Mouse (Mus musculus) kidney, postnatal 0 days (tissue): ENCODE results near the gene Uvrag. TPM values are rescaled to one million over a fixed set of nuclear protein-coding genes. Genes with fewer than 3 reads are reported as not detected.

Experiments used
- ATAC-seq: fragments of 200-750 bp; cut with Nextera tagmentation; replicated peaks from 2 replicates; pipeline ENCODE4 v1.8.0; 2017; ENCODE audit warnings: low read depth, moderate number of reproducible peaks, moderate TSS enrichment, moderate library complexity; ENCODE audit not compliant: low FRiP score
- DNase-seq: peaks from one replicate; pipeline ENCODE4 v3.0.0-alpha.2; 2016; ENCODE audit warnings: low spot score
- H3K27ac ChIP-seq: fragments of 300-500 bp; sonication (generic); 2 replicates; pipeline ENCODE4 v1.5.1; 2014; ENCODE audit warnings: mild to moderate bottlenecking
- H3K27me3 ChIP-seq: fragments of 300-500 bp; sonication (generic); 2 replicates; pipeline ENCODE4 v1.6.1; 2014; ENCODE audit warnings: low read length, mixed read lengths; ENCODE audit not compliant: insufficient read depth
- H3K36me3 ChIP-seq: fragments of 300-500 bp; sonication (generic); 2 replicates; pipeline ENCODE4 v1.6.1; 2014; ENCODE audit warnings: low read length, mixed read lengths; ENCODE audit not compliant: insufficient read depth
- H3K4me1 ChIP-seq: fragments of 300-500 bp; sonication (generic); replicated peaks from 2 replicates; pipeline ENCODE4 v1.6.1; 2014; ENCODE audit warnings: antibody characterized with exemption, low read length, mixed read lengths; ENCODE audit not compliant: insufficient read depth
- H3K4me2 ChIP-seq: fragments of 300-500 bp; sonication (generic); 2 replicates; pipeline ENCODE4 v1.6.1; 2014; ENCODE audit warnings: mild to moderate bottlenecking, low read length, moderate library complexity, mixed read lengths
- H3K4me3 ChIP-seq: fragments of 300-500 bp; sonication (generic); replicated peaks from 2 replicates; pipeline ENCODE4 v1.5.1; 2014; ENCODE audit warnings: low read depth, low read length
- H3K9ac ChIP-seq: fragments of 300-500 bp; sonication (generic); 2 replicates; pipeline ENCODE4 v1.6.1; 2014; ENCODE audit warnings: low read depth, low read length
- H3K9me3 ChIP-seq: fragments of 300-500 bp; sonication (generic); replicated peaks from 2 replicates; pipeline ENCODE4 v1.6.1; 2016; ENCODE audit warnings: low read length, inconsistent platforms, mixed read lengths
- CTCF ChIP-seq: IDR thresholded peaks from 2 replicates; pipeline ENCODE4 v1.5.1; 2016; ENCODE audit warnings: antibody characterized with exemption, low read depth, mild to moderate bottlenecking, moderate library complexity
- WGBS: fragments of 180-500 bp; shearing (Covaris S2); extraction: QIAGEN DNeasy Blood & Tissue Kit; methylation state at CpG from one replicate; pipeline ENCODE4 v1.1.7; 2014; 5-methylcytosine and 5-hydroxymethylcytosine counted together
- polyA plus RNA-seq: library from polyadenylated mRNA; unstranded; fragments of >200 nt; fragmentation: Nextera tagmentation; extraction: Ambion mirVana; gene quantifications from 2 replicates; pipeline ENCODE4 v1.2.1, GENCODE M21; 2015

Gene Uvrag
- polyA plus RNA-seq, 1 experiment from 2014 or later = 19.0 TPM

- H3K27ac ChIP-seq = no peak overlapping the region
- DNase-seq (peak; percentile 57), ATAC-seq (no peak)
- H3K4me3 ChIP-seq = no peak overlapping the region
- H3K9ac ChIP-seq = no peak overlapping the region
- H3K4me2 ChIP-seq = no peak overlapping the region
- no peaks in the 10 kb centered on the region for H3K27me3 ChIP-seq
- no peak for TF ChIP-seq CTCF
- H3K36me3 ChIP-seq = no peaks in the 10 kb centered on the region
- 31% methylated on average over 6 of the region's 6 CpGs for WGBS
- H3K9me3 ChIP-seq = no peaks in the 10 kb centered on the region
- H3K4me1 ChIP-seq = 0 out of 2 replicates have a peak, but pooled peaks cover 9% of the 10 kb centered on the region
Observed at GRCm38 (mm10) chr7:99045525-99045924, 95.4 kb downstream of the Uvrag start.

DNA sequence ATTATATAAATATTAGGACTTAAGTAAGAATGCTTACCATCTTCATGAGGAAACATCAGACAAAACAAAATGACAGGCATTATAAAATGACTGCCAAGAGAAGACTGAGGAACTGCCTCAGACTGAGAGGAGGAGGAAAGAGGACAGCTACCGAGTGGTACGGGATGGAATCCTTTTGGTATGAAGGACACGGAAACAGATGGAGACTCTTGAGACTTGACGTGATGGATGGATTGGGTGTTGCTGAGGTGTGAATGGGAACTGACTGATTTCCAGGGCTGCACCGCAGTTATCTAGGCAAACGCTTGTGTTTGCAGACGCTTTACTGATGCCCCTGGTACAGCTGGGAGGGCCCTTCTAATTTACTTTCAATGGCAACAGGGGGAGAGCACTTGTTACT, 97.0 kb downstream of the Uvrag start:
- Histone ChIP-seq H3K9me3 (no peaks in the 10 kb centered on the region), H3K27me3 (no peaks in the 10 kb centered on the region), H3K36me3 (no peaks in the 10 kb centered on the region), H3K9ac (no peak overlapping the region), H3K4me2 (no peak overlapping the region), H3K27ac (no peak overlapping the region), H3K4me1 (0 out of 2 replicates have a peak, but pooled peaks cover 9% of the 10 kb centered on the region), H3K4me3 (no peak overlapping the region)
- ATAC-seq (no peak), DNase-seq (no peak)
- 57% methylated on average over 7 of the region's 7 CpGs for WGBS
- TF ChIP-seq CTCF = no peak

- no peak overlapping the region for H3K27ac ChIP-seq
- 98% methylated on average over 3 of the region's 3 CpGs for whole genome bisulfite sequencing
- H3K4me1 ChIP-seq = 0 out of 2 replicates have a peak, but pooled peaks cover 9% of the 10 kb centered on the region
- H3K4me2 ChIP-seq = no peak overlapping the region
- TF ChIP-seq CTCF = no peak
- no peaks in the 10 kb centered on the region for H3K36me3 ChIP-seq
- H3K9ac ChIP-seq = no peak overlapping the region
- H3K27me3 ChIP-seq = no peaks in the 10 kb centered on the region
- no peak overlapping the region for H3K4me3 ChIP-seq
- DNase-seq (no peak), ATAC-seq (no peak)
- H3K9me3 ChIP-seq = no peaks in the 10 kb centered on the region
Observed at GRCm38 (mm10) chr7:99043322-99043721, 97.6 kb downstream of the Uvrag start.

GRCm38 (mm10) chr7:99041818-99042217, 99.1 kb downstream of the Uvrag start:
- Histone ChIP-seq H3K9me3 (no peaks in the 10 kb centered on the region), H3K9ac (no peak overlapping the region), H3K27ac (no peak overlapping the region), H3K4me3 (no peak overlapping the region), H3K4me2 (no peak overlapping the region), H3K27me3 (no peaks in the 10 kb centered on the region), H3K4me1 (0 out of 2 replicates have a peak, but pooled peaks cover 9% of the 10 kb centered on the region), H3K36me3 (no peaks in the 10 kb centered on the region)
- ATAC-seq (no peak), DNase-seq (no peak)
- WGBS = 76% methylated on average over 9 of the region's 9 CpGs
- no peak for TF ChIP-seq CTCF

- Histone ChIP-seq H3K27me3 (no peaks in the 10 kb centered on the region), H3K9ac (no peak overlapping the region), H3K36me3 (no peaks in the 10 kb centered on the region), H3K4me1 (no peaks in the 10 kb centered on the region), H3K4me2 (no peak overlapping the region), H3K4me3 (no peak overlapping the region), H3K9me3 (no peaks in the 10 kb centered on the region), H3K27ac (no peak overlapping the region)
- no peak for ATAC-seq
- WGBS = 88% methylated on average over 8 of the region's 8 CpGs
- no peak for DNase-seq
- no peak for TF ChIP-seq CTCF
Observed at GRCm38 (mm10) chr7:99039912-99040311, 101.0 kb downstream of the Uvrag start.

DNA sequence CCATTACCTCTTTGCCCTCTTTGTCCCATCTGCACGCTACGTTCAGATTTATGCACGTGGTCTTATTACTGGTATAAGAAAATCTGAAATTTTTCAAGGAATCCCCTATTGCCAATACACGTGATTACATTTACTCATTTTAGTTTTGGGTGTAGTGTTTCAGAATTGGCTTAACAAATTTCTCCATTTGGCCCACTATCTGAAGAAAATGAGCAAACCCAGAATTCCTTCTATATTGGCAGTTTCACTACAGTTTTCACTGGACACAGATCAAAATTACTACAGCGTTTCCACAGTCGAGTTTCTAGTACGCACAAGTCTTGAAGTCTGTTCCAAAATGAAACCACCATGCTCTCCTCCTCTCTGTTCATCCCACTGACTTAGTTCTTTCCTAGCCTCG, 104.7 kb downstream of the Uvrag start:
- DNase-seq = no peak
- H3K9ac ChIP-seq = no peak overlapping the region
- no peak for ATAC-seq
- TF ChIP-seq CTCF = no peak
- H3K27ac ChIP-seq = no peak overlapping the region
- 84% methylated on average over 8 of the region's 8 CpGs for WGBS
- no peaks in the 10 kb centered on the region for H3K9me3 ChIP-seq
- H3K27me3 ChIP-seq = no peaks in the 10 kb centered on the region
- no peak overlapping the region for H3K4me2 ChIP-seq
- no peaks in the 10 kb centered on the region for H3K4me1 ChIP-seq
- no peaks in the 10 kb centered on the region for H3K36me3 ChIP-seq
- no peak overlapping the region for H3K4me3 ChIP-seq

DNA sequence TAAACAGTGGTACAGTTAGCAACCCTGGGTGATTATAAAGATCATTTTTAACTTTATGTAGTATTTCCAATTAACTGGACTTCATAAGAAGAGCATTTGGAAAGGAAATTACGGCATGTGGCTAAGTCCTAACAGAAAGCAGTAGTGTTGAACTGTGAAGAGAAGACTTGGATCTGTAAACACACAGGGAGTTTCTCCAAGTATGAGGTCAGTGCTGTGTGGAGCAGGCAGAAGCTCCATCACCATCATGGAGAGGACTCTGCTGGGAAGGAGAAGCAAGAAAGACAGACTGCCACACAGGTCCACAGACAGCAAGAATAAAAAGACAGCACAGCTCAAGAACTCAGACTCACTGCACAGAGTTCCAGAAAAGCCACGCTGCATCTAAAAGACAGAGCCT, 106.0 kb downstream of the Uvrag start:
- Histone ChIP-seq H3K4me1 (no peaks in the 10 kb centered on the region), H3K4me2 (no peak overlapping the region), H3K27ac (no peak overlapping the region), H3K9me3 (no peaks in the 10 kb centered on the region), H3K27me3 (no peaks in the 10 kb centered on the region), H3K9ac (no peak overlapping the region), H3K4me3 (no peak overlapping the region), H3K36me3 (no peaks in the 10 kb centered on the region)
- no peak for DNase-seq
- ATAC-seq = no peak
- WGBS = 92% methylated on average over 2 of the region's 2 CpGs
- no peak for TF ChIP-seq CTCF
